Mouse (Mus musculus) heart, adult 8-10 months (tissue): ENCODE measurements at regions not wholly inside any gene's neighbourhood (a gene's known extent, or its start where the extent isn't known, plus 50 kb on each side); places are given as distances from the start of the nearest gene placed in this dataset.

Experiments used
- DNase-seq: peaks from one replicate; pipeline ENCODE4 v3.0.0; 2022; ENCODE audit warnings: low spot score

DNA sequence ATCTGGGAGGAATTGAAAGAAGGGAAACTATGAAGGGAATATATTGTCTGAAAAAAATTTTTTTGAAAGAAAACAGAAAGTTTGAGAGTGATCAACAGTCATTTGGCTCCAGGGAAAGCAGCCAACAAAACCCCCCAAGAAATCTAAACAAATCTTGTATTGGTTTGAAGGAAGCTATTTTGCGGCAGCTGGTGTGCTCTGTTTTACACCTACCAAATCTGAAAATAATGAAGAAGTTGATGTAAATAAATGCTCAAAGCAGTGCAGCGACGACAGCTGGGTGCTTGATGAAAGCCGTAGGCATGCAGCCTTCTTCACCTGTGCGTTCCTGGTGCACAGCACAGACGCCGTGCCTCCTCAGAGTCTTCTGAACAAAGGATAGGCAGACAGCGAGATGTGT lies 488.2 kb downstream of the Tmem132b start:
- no peak for DNase-seq

DNA sequence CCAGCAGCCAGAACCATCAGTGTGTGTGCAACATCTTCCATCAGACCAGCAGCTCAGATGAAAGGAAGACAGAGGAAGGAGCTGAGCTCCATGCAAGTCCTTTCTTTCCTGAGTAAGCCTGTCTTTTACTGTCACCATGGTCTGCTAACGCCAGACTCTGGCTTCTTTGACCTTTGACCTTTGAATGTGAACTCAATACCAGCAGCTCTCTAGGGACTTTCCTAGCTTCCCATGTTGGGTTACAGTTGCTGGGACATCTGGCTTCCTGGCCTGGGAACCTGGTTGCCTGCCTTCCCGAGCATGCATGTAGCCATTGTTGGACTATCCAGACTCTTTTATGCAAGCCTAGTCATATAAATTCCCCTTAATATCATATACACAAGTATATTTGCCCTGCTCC lies 492.3 kb downstream of the Tmem132b start:
- no peak for DNase-seq

GRCm38 (mm10) chr5:126034846-126035245 lies 503.3 kb downstream of the Tmem132b start:
- no peak for DNase-seq

- DNase-seq: no peak
Measured at GRCm38 (mm10) chr5:126036686-126037085, 505.1 kb downstream of the Tmem132b start.

GRCm38 (mm10) chr5:126045761-126046160 lies 514.2 kb downstream of the Tmem132b start:
- no peak for DNase-seq

DNA sequence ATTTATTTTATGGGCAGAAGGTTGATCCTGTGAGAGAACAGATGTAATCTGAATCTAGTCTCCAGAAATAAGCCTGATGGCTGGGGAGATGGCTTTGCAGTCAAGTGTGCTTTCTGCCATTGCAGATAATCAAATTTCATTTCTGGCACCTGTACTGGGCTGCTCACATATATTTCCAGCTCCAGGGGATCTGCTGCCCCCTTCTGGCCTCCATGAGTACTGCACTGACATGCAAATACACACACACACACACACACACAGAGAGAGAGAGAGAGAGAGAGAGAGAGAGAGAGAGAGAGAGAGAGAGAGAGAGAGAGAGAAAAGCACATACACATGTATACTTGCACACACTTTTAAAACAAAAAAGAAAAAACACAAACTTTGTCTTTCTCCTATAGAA lies 532.1 kb downstream of the Tmem132b start:
- DNase-seq: no peak

DNA sequence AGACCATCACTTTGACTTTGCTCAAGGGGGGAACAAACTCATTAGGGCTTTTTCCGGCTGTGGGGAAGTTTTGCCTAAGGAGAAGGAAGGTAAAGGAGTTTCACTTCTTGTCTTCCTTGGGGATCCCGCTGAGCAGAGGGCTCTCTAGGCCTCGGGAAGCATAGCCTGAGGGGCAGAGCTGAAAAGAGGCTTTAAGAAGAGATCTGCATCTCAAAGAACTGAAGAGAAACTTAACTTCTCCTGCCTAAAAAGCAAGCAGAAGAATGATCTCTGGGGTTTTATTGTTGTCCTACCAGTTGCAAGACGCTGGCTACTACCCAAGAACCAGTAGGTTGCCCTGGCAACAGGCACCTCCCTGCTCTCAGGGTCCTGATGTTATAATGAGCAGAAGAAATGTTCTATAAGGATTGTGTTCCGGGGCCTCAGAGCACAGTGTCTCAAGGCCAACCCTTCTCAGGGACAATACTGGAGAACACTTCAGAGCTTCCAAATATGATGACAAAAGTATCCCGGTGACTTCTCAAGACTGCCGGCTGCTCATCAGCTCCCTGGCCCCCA lies 547.8 kb downstream of the Tmem132b start:
- no peak for DNase-seq

- no peak for DNase-seq
Measured at GRCm38 (mm10) chr5:126088251-126088914, 556.8 kb downstream of the Tmem132b start.

GRCm38 (mm10) chr5:126093196-126093595 lies 561.6 kb downstream of the Tmem132b start:
- no peak for DNase-seq

GRCm38 (mm10) chr5:126096616-126097261 lies 565.2 kb downstream of the Tmem132b start:
- DNase-seq: no peak

GRCm38 (mm10) chr5:126097262-126097628 lies 565.7 kb downstream of the Tmem132b start:
- DNase-seq: no peak

DNA sequence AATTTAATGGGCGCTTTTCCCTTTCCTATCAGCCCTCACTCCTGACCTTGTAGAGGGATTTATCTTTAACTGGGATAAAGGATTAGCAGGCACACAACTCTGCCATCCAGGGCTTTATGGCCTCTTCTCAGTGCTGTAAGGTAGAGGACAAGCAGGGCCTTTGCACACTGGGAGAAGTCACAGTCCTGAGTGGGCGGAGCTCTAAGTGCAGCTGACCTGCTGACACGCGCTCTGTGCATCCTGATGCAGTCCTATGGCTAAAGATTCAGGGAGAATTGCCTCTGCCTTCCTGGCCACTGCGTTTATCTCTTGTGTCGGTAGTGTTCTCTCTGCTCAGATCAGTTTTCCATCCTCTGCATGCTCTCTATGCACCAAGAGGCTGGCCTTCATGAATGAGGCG lies 566.9 kb downstream of the Tmem132b start:
- no peak for DNase-seq

- DNase-seq: no peak
Measured at GRCm38 (mm10) chr5:126099931-126100330, 568.4 kb downstream of the Tmem132b start.

DNA sequence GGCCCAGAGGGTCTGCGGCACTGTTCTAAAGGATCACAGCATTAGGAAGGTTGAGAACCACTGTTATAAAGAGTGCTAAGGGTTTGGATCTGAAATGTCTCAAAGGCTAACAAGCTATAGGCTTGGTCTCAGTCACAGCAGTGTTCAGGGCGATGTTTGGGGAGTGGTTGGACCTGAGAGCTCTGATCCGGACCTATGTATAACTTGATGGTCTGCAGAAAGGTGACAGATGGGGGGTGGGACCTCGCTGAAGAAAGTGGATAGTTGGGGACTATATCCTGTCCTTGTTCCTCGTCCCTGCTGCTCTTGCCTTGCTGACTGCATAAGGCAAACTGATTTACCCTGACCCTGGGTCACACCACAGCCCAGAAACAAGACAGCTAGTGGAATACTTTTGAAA lies 572.9 kb downstream of the Tmem132b start:
- DNase-seq: no peak

GRCm38 (mm10) chr5:126104883-126105282 lies 573.3 kb downstream of the Tmem132b start:
- no peak for DNase-seq

DNA sequence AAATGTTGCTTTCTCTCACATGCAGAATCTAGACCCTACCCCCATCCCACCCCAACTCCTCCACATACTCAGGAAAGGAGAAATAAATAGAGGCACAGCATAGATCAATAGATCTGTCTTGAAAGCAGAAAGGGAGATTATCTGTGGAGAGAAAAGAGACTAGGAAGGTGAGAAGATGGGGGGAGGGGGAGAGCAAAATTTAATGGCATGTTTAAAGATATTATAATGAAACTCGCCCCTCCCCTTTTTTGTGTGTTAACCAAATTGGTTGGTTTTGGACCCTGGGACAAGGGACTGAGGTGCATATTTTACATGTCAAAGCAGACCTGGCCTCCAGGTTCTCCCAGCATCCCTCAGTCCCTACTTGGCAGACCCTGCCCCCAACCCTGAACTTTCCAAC lies 573.9 kb downstream of the Tmem132b start:
- DNase-seq: no peak

- no peak for DNase-seq
Measured at GRCm38 (mm10) chr5:126107020-126107419, 575.4 kb downstream of the Tmem132b start.

- DNase-seq: no peak
Measured at GRCm38 (mm10) chr5:126108837-126109236, 577.3 kb downstream of the Tmem132b start.

- DNase-seq: no peak
Measured at GRCm38 (mm10) chr5:126117291-126117690, 585.7 kb downstream of the Tmem132b start.

DNA sequence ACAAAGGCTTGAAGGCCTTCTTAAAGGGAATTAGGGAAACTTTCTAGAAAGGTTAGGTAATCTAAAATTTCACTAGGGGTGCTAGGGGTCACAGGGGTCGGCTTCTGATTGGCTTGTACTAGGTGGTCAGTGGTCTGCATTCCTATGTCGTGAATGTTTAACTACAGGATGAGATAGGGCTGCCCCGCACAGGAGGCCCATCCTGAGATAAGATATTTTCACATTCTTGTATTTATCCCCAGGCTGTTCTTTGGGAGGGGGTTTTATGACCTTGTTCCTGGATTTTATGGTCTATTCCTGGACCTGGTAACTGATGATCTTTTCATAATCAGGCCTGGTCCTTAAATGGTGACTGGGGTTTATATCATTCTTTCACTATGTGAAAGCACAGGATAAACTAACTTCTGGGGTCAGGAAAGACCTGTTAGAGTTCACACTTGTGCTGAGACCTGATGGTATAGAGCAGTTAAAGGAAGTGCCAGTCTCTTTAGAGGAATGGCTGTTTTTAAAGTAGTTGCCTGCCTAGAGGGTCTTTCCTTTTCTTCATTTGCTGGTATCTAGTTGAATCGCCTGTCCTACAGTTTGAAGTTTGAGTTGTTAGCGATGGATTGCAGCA lies 586.4 kb downstream of the Tmem132b start:
- DNase-seq: no peak

DNA sequence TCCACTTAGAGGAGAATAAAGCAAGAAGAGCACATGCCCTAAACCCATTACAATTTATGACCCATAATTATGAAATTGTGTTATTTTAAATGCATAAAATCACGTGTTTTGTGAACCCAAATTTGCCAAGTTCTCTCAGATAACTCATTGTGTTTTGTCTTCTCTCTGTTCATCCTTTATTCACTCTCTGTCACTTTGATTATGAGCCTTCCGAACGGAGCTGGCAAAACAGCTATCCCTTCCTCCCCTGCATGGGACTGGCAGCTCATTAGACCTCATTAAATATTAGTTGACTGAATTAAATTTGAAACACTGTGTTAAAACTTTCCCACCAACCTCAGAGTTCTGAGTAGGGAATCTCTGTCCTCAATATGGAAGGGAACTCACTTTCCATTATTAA lies 587.2 kb downstream of the Tmem132b start:
- DNase-seq: no peak

- no peak for DNase-seq
Measured at GRCm38 (mm10) chr5:126123216-126123615, 591.6 kb downstream of the Tmem132b start.

GRCm38 (mm10) chr5:126127486-126127885 lies 595.9 kb downstream of the Tmem132b start:
- DNase-seq: no peak
